Mouse (Mus musculus) urinary bladder, postnatal 36 days (tissue): Measurements from ENCODE around the gene Gm10491.
"Not testable (repeated sequence)": the region's sequence is repeated elsewhere in the genome, so short reads cannot be mapped to it uniquely, and the experiment has no call there.

ENCODE experiments used
- DNase-seq, 2 experiments: peaks; one replicate each; pipeline ENCODE4 v3.0.0; 2022; ENCODE audit warnings: low spot score in 2 of 2, mixed read lengths in 1 of 2

The Gm10491 gene

GRCm38 (mm10) chrX:7907735-7908134, at the start of gene Gm10491:
Gene Gm10491 (minus strand): TSS chrX:7907835.
- DNase-seq = no peak

- DNase-seq = no peak
Observed at GRCm38 (mm10) chrX:7950091-7950490, 42.5 kb upstream of the Gm10491 start.

- DNase-seq = peak; percentile 87 to 94
Observed at GRCm38 (mm10) chrX:7947900-7948492, 40.4 kb upstream of the Gm10491 start.

GRCm38 (mm10) chrX:7947108-7947899, 39.7 kb upstream of the Gm10491 start, which contains the start of gene Hdac6:
Gene Hdac6 (minus strand): TSS chrX:7947889.
- no peak for DNase-seq

GRCm38 (mm10) chrX:7945618-7946017, 38.0 kb upstream of the Gm10491 start:
- DNase-seq = no peak

- DNase-seq = no peak
Observed at GRCm38 (mm10) chrX:7937667-7938066, 30.0 kb upstream of the Gm10491 start.

- no peak for DNase-seq
Observed at GRCm38 (mm10) chrX:7936874-7937273, 29.2 kb upstream of the Gm10491 start.

- no peak for DNase-seq
Observed at GRCm38 (mm10) chrX:7928270-7928790, 20.7 kb upstream of the Gm10491 start, which contains the start of gene Eras. Gene Eras (minus strand): TSS chrX:7928607.

GRCm38 (mm10) chrX:7927116-7927515, 19.5 kb upstream of the Gm10491 start:
- no peak for DNase-seq

GRCm38 (mm10) chrX:7926266-7926665, 18.6 kb upstream of the Gm10491 start:
- no peak for DNase-seq

GRCm38 (mm10) chrX:7922032-7922431, 14.4 kb upstream of the Gm10491 start:
- no peak for DNase-seq

- no peak for DNase-seq
Observed at GRCm38 (mm10) chrX:7919601-7920383, 12.2 kb upstream of the Gm10491 start, which contains the start of gene Pcsk1n. Gene Pcsk1n (plus strand): TSS chrX:7919822.

- DNase-seq = not testable (repeated sequence)
Observed at GRCm38 (mm10) chrX:7917960-7918359, 10.3 kb upstream of the Gm10491 start.

- peak in 1 of 2 experiments; percentile 30 for DNase-seq
Observed at GRCm38 (mm10) chrX:7915669-7916068, 8.0 kb upstream of the Gm10491 start.

GRCm38 (mm10) chrX:7910473-7910872, 2.8 kb upstream of the Gm10491 start:
- no peak for DNase-seq

GRCm38 (mm10) chrX:7909242-7909641, 1.6 kb upstream of the Gm10491 start, which contains the start of gene Gm10490:
Gene Gm10490 (plus strand): TSS chrX:7909542.
- not testable (repeated sequence) for DNase-seq

GRCm38 (mm10) chrX:7904441-7904840, 3.2 kb downstream of the Gm10491 start:
- DNase-seq = no peak

- peak; percentile 73 to 87 for DNase-seq
Observed at GRCm38 (mm10) chrX:7898880-7899874, 8.5 kb downstream of the Gm10491 start, which contains the start of the genes Pqbp1 and Timm17b. Gene Pqbp1 (minus strand): TSS chrX:7899269. Gene Timm17b (plus strand): TSS chrX:7899357.

- no peak for DNase-seq
Observed at GRCm38 (mm10) chrX:7898211-7898610, 9.4 kb downstream of the Gm10491 start.

GRCm38 (mm10) chrX:7883841-7884567, 23.6 kb downstream of the Gm10491 start, which contains the start of gene Slc35a2:
Gene Slc35a2 (plus strand): TSS chrX:7884028.
- peak; percentile 71 to 89 for DNase-seq
